In genomic region chr2:20494666-20495065, GRCm38 (mm10) we compare ENCODE assay signal across 9 mouse cellular contexts.
DNase-seq lines count a peak whose midpoint lies in the region; ATAC-seq and TF ChIP-seq lines count a peak whose summit lies in the region.
"Had no signal": no experiment of that assay in that cellular context is flagged by ENCODE, and none has a peak within 500 bp of the region (broad histone marks: within the 10 kb centered on the region; RNA-seq: fewer than 3 reads in every experiment).

No protein-coding gene starts in this region.

- WGBS in small intestine, adult 2 months: 13% methylated on average over 3 of the region's 3 CpGs

- TF ChIP-seq POLR2A in small intestine, adult 2 months (IDR thresholded peaks at IDR 0.05; ENCODE audit: low read depth, low read length): no peak

- H3K4me1 ChIP-seq in small intestine, adult 2 months (ENCODE audit: control insufficient read depth, insufficient read depth, insufficient read length, low read length): no peaks in the 10 kb centered on the region
- H3K4me1 ChIP-seq: limb, embryonic 12.5 days had no signal

- peak; percentile 75; the same call in 1 of the 2 replicates for TF ChIP-seq CTCF in small intestine, adult 2 months (IDR thresholded peaks at IDR 0.05; ENCODE audit: extremely low read depth, insufficient read length, insufficient replicate concordance, low read depth, low read length)

- no peak overlapping the region for H3K4me3 ChIP-seq in small intestine, adult 2 months (ENCODE audit: low read depth, low read length)
- H3K4me3 ChIP-seq: limb, embryonic 12.5 days had no signal

- no peaks in the 10 kb centered on the region for H3K27me3 ChIP-seq in small intestine, adult 2 months (ENCODE audit: control insufficient read depth, insufficient read depth, low read length)
- H3K27me3 ChIP-seq: limb, embryonic 12.5 days had no signal

- ATAC-seq in CD4-positive, CD25-positive, alpha-beta regulatory T cell, adult 4 months: no peak

- H3K27ac ChIP-seq in small intestine, adult 2 months (ENCODE audit: insufficient read depth, low read depth, low read length): no peak overlapping the region
- H3K27ac ChIP-seq: limb, embryonic 12.5 days had no signal

- DNase-seq in CD4-positive, CD25-positive, alpha-beta regulatory T cell, adult 2 months (ENCODE audit: low read depth, low spot score): peak; percentile 17
- peak; percentile 2 for DNase-seq in MEL-GATA-1-ER (ENCODE audit: extremely low read depth, low read depth)
- peak; percentile 22 for DNase-seq in cerebellum, adult 9-11 months
- peak; percentile 39 for DNase-seq in gastrocnemius, postnatal 14 days
- DNase-seq in layer of hippocampus, adult 18-20 months (ENCODE audit: low spot score in 2 of 2): peak; percentile 42 to 80
- peak; percentile 81 for DNase-seq in lung, postnatal 36 days

- intact Hi-C loops in gastrocnemius, postnatal 14 days (cut with DNase I; ENCODE audit: low total_unique reads): loop anchor here (10.0 kb wide), 1 partner anchor 220 kb away; no protein-coding TSS in a partner anchor

- no peaks in the 10 kb centered on the region for H3K36me3 ChIP-seq in small intestine, adult 2 months (ENCODE audit: control insufficient read depth, insufficient read depth, low read length)
- H3K36me3 ChIP-seq: limb, embryonic 12.5 days had no signal

Comparison
In these comparisons a context has a peak if more than half of its experiments do, and no peak if none do; other contexts are left out.
1. DNase-seq: peak in every context shown above with its lines; median percentile 81 in lung, postnatal 36 days; 61 in layer of hippocampus, adult 18-20 months; 39 in gastrocnemius, postnatal 14 days; 22 in cerebellum, adult 9-11 months; 17 in CD4-positive, CD25-positive, alpha-beta regulatory T cell, adult 2 months; 2 in MEL-GATA-1-ER.